Mouse (Mus musculus) bone marrow macrophage, adult 2 months (primary cell): ENCODE data around the gene Gm49776.

Experiments used
- CTCF ChIP-seq: IDR thresholded peaks from 2 replicates; pipeline ENCODE4 v1.5.1; 2012; ENCODE audit warnings: low read depth, mild to moderate bottlenecking, low read length, moderate library complexity
- POLR2A ChIP-seq: IDR thresholded peaks from 2 replicates; pipeline ENCODE4 v1.6.1; 2012; ENCODE audit warnings: mild to moderate bottlenecking, low read depth, low read length, borderline replicate concordance

GRCm38 (mm10) chr16:18230617-18231016 lies 27.5 kb downstream of the Gm49776 start:
- no peak for TF ChIP-seq CTCF
- TF ChIP-seq POLR2A, result no peak
